Mouse (Mus musculus) NIH3T3 (cell line): ENCODE data around the gene Klk1.
A peak's percentile ranks its signal among the peaks of the same experiment; 100 is the strongest.
"Not testable (repeated sequence)": the region's sequence is repeated elsewhere in the genome, so short reads cannot be mapped to it uniquely, and the experiment has no call there.

Experiments used
- DNase-seq: peaks from one replicate; pipeline ENCODE4 v3.0.0-alpha.2; 2012; ENCODE audit warnings: low read depth

Gene Klk1

GRCm38 (mm10) chr7:44225076-44225475 is at the start of gene Klk1:
TSS of gene Klk1 (plus strand) at chr7:44225360.
- no peak for DNase-seq

- DNase-seq, result no peak
Measured at GRCm38 (mm10) chr7:44179299-44180045, 45.7 kb upstream of the Klk1 start.

DNA sequence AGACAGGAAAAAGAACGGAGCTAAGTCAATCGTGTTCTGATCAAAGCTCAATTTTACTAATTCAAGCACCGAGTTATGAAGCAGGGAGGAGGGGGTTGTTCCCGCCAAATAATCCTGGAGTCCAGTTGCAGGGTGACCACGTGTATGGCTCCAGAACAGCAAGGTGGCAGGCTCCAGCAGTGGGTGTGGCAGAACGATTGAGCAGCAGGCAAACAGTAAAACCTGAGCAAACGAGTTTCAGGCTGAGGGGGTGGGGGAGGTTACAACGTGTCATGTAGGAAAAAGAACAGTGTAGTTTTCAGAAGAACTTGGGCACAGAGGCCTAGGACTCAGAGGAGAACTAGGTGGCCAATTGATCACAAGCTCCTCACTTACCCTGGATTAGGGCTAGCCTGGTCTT is 38.6 kb upstream of the Klk1 start:
- DNase-seq, result not testable (repeated sequence)

- not testable (repeated sequence) for DNase-seq
Measured at GRCm38 (mm10) chr7:44187936-44188335, 37.2 kb upstream of the Klk1 start, which contains the start of gene Klk1b24. TSS of gene Klk1b24 (plus strand) at chr7:44188236.

- DNase-seq, result not testable (repeated sequence)
Measured at GRCm38 (mm10) chr7:44193466-44193865, 31.7 kb upstream of the Klk1 start.

DNA sequence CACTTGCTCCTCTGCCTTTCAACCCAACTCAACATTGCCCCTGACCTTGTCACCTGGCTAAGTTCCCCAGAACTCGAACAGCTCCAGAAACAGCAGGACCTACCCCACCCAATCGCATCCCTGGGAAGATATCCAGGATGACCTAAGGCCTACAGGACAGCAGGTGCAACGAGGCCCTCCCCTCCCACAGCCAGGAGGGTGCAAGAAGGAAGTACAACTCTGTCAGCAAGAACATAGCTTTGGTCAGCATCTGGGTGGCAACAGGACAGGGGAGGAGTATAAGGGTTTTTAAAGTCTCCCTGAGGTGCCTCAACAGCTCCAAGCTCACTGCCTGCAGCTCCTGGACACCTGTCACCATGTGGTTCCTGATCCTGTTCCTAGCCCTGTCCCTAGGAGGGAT is 27.3 kb upstream of the Klk1 start, which contains the start of gene Klk1b3:
TSS of gene Klk1b3 (plus strand) at position 301 of the 400 bp plus-strand sequence.
- DNase-seq, result no peak

- DNase-seq, result not testable (repeated sequence)
Measured at GRCm38 (mm10) chr7:44207135-44207534, 18.0 kb upstream of the Klk1 start, which contains the start of gene Klk1b4. TSS of gene Klk1b4 (plus strand) at chr7:44207435.

DNA sequence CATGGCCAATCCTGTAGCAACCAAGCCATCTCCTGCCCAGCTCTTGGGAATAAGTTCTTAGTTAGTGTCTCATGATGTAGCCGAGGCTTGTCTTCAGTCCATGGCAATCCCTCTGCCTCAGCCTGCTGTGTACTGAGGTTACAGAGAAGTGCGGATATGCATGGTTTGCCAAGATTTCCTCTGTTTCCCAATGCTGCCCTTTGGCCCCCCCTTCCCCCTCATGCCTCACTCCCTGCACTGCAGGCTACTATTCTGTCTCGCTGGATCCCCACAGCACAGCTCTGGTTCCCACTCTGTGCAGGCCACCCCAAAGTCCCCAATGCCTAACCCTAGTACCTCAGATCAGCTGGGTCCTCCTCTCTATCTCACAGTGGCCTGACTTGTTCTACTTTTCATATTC is 16.9 kb upstream of the Klk1 start:
- DNase-seq, result no peak

GRCm38 (mm10) chr7:44215645-44216044 is 9.5 kb upstream of the Klk1 start, which contains the start of gene Klk1b5:
TSS of gene Klk1b5 (plus strand) at chr7:44215945.
- no peak for DNase-seq

DNA sequence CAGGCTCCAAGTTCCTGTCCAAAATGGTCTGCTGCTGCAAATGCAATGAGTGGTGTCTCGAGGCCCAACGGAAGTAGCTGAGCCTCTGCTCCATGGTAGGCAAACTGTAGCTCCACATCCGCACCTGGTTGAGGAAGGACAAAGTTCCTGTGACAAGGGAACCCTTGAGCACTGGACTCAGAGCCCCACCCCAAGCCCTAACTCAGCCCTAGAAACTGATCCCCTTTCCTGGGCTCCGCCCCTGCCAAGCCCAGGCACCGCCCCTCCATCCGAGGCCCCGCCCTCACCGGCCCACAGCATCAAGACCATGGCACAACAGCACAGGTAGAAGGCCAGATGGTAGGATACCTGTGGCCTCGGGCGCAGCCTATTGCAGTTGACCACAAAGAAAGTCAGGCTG is 3.6 kb upstream of the Klk1 start:
- DNase-seq, result not testable (repeated sequence)

- not testable (repeated sequence) for DNase-seq
Measured at GRCm38 (mm10) chr7:44222335-44222734, 2.8 kb upstream of the Klk1 start.

DNA sequence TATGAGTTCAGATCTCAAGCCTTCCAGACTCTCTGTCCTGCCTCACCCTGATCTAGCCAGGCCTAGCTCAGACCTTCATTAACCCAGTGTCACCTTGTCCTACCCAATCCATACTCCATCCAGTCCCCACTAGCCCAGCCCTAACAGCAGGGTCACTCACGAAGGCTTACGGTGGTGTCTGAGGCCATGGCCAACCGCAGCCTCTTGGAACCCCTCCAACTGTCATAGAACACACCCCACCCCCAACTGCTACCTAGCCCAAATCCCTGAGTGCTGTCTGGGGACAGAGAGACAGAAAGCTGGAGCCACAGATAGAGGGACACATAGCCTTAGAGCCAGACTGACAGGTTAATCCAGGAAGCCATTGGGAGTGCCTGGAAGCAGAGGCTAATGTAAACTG is 10.7 kb downstream of the Klk1 start, which contains the start of gene Gm36864:
TSS of gene Gm36864 (plus strand) at position 269 of the 400 bp plus-strand sequence.
- DNase-seq, result no peak

GRCm38 (mm10) chr7:44239913-44240312 is 14.8 kb downstream of the Klk1 start:
- no peak for DNase-seq

DNA sequence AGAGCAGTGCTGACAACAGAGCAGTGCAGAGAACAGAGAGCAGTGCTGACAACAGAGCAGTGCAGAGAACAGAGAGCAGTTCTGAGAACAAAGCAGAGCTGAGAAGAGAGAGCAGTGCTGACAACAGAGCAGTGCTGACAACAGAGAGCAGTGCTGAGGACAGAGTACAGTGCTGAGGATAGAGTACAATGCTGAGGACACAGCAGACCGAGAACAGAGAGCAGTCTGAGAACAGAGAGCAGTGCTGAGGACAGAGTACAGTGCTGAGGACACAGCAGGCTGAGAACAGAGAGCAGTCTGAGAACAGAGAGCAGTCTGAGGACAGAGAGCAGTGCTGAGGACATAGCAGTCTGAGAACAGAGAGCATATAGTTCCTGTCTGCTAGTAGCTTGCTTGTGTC is 15.6 kb downstream of the Klk1 start:
- no peak for DNase-seq

- no peak for DNase-seq
Measured at GRCm38 (mm10) chr7:44241163-44241562, 16.0 kb downstream of the Klk1 start.

DNA sequence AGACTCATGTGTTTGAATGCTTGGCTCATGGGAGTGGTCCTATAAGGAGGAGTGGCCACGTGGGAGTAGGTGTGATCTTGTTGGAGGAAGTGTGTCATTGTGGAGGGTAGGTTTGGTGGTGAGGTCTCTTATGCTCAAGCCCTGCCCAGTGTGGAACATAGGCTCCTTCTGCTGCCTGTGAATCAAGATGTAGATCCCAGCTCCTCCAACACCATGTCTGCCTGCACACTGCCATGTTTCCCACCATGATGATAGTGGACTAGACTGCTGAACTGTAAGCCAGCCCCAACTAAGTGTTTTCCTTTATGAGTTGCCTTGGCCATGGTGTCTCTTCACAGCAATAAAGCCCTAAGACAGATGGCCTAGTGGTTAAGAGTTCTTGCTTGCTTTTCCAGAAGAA is 18.9 kb downstream of the Klk1 start:
- DNase-seq, result no peak

DNA sequence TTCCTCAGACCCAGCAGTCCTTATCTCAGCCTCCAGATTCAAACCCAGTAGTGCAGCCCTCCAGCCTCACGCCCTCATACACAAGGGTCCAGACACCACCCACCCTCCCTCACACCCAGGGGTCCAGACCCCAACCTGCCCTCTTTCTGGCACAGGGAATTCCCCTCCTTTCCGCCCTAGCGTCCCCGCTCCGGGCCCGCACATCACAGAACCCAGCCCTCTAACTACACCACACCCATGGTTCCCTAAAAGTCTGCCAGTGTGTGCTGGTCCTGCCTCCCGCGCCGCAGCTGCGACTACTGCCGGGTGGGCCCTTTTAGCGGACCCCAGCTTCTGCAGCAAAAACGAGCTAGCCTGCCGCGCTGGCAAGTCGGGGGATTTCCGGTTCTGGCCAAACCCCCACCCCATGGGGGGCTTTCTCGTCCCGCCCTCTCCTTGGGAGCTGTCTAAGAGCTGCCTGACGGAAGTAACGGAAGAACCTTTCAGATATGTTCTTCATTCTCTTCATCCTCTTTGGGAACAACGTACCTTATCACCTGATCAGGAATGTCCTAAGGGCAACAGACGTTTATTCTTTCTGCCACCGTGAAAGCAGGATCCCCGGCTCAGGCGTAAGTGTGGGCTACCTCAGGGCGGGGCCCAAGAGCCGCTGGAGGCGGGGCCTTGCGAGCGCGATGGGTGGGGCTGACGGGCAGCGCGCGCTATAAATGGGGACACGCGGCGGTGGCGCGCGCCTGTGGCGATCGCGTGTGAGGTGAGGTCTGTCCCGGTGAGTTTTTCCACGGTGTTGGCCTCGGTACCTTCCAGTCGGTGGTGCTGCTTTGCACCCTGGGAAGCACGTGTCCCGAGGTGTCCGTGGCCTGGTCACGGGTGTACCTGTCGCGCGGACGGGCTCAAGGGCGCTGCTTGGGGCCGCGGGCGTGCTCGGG is 21.2 kb downstream of the Klk1 start, which contains the start of the genes 1700028J19Rik and 2410002F23Rik:
TSS of gene 1700028J19Rik (minus strand) at position 641 of the 929 bp plus-strand sequence.
TSS of gene 2410002F23Rik (plus strand) at position 668 of the 929 bp plus-strand sequence.
- DNase-seq, result peak; percentile 94

- peak; percentile 67 for DNase-seq
Measured at GRCm38 (mm10) chr7:44246984-44247470, 21.9 kb downstream of the Klk1 start.

DNA sequence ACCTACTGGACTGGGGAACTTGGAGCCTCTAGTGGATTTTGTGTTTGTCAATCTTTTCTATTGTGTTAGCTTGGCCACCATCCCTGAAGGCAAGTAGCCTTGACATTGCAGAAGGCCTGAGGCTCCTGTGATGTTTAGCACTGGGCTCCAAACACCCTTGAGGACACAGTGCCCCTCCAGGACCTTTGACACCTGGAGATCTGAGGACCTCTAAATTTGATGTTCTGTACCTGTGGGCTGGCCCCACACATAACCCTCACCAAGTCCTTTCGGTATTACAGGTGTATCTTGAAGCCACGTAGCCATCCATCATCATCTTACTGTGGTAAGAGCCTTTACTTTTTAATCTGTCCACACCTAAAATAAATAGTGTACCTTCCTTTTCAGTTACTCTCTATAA is 22.8 kb downstream of the Klk1 start:
- no peak for DNase-seq

DNA sequence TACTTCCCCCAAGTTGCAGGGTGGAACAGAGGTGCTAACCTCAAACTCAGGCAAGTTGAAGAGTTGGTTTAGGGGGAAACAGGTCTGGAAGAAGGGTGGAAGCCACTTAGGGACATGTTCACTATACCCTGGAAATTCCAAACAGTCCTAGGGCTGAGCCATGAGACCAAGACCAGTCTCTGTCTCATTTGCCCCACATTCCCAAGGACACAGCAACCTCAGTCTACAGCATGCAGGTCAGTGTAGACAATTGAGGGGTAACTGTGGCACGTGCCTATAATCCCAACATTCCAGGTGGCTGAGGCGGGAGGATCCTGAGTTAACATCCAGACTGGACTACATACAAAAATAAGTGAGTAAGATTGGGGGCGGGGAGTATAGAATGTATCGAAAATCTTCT is 24.1 kb downstream of the Klk1 start:
- no peak for DNase-seq

DNA sequence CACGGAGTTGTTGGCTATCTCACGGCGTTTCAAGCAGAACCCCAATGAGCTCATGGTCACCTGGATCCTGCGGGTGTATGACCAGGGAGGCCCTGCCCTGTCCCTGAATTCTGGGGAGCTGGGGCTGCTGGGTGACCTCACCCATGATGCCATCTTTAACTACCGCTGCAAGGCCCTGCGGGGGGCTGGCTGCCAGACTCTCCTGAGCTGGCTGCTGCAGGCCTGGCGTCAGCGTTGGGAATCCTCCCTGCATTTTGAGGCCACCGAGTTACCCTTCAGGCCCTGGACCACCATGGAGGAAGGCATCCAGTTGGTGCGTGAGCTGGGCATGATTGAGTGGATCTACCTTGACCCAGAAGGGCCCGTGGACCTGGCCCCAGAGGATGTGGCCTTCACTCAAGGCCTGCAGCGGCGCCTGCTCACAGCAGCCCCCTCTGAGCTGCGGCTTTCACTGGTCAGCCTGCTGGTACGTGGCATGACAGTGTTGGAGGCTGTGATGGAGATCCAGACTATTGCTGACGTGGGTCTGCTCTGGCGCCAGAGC is 25.6 kb downstream of the Klk1 start:
- not testable (repeated sequence) for DNase-seq
